Mouse (Mus musculus) layer of hippocampus, postnatal 10 days (tissue): ENCODE measurements around the gene Alk. TPM values are rescaled to one million over a fixed set of nuclear protein-coding genes. Genes with fewer than 3 reads are reported as not detected.
A peak's percentile ranks its signal among the peaks of the same experiment; 100 is the strongest.
"Not testable (repeated sequence)": the region's sequence is repeated elsewhere in the genome, so short reads cannot be mapped to it uniquely, and the experiment has no call there.

Experiments used
- DNase-seq, 2 experiments: peaks; one replicate each; pipeline ENCODE4 v3.0.0; 2021; ENCODE audit warnings: low spot score in 2 of 2
- total RNA-seq, 2 experiments: library from RNA; stranded (reverse); gene quantifications; 2 replicates each; pipeline ENCODE4 v1.2.3; 2021

Gene Alk
- total RNA-seq, 2 experiments from 2014 or later: 8.4 to 9.5 TPM

DNA sequence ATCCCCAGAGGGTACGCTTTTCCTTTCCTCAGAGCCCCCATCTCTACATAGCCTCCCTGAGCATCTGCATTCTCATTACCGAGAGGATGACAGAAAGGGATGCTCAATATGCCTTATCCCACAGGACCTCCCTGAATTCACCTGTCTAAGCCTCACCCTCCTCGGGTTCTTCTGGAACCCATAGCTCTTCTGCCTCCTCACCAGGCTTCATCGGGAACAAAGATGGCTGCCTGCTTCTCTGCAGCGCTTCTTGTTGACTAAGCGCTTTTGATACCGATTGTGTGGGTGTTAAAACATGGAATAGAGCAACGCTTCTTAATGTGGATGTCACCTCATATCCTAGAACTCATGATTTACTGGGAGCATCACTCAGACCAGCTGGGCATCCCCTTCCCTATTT lies 75.9 kb downstream of the Alk start:
- DNase-seq: no peak

DNA sequence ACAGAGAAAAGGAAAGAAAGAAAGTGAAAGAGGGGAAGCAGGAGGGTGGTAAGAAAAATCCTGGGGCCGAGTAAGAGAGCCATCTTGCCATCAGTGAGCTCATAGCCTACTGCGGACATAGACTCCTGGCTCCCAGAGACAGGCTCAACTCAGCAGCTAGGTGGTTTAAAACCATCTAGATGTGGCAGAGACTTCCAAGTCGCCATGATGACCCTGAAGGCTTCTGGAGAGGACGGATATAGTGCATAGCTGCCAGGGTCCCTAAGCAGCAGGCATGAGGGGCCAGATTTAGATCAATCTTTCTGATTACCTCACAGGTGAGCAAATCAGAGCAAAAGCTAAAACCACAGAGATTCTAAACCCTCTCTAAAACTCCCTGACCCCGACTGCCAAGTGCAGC lies 76.9 kb downstream of the Alk start:
- no peak for DNase-seq

DNA sequence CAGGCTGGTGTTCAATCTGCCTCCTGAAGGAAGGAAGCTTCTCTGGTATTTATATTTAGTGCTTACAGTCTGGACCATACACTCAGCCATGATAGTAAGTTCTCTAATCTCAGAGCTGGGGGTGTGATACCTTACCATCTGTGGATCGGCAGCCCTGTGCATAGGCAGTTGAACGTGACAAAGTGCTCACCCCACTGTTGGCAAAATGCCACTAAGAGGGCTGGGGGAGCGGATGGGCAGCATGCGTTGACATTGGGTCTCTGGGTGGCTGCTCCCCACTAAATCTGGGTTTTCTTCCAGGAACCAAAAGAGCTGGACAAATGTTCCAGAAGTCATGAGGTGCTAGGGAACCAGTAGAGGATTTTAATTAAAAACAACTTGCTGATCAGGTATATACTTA lies 78.1 kb downstream of the Alk start:
- no peak for DNase-seq

DNA sequence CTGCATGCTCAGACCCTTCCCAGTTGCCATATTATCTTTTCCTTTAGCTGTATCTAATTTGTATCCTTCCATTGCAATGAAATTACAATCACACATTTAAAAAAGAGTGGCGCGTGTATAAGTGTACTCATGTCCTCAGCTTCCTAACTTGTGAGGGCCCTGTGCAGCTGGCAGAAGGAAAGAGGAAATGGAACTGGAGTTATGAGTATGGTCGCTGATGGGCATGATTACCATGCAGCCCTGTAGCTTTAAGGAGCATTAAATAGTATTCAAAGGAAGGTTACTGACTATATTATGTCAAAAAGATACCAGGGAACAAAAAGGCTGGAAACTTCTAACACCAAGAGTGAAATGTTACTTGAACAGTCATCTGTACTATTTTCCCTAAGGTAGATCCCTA lies 79.6 kb downstream of the Alk start:
- DNase-seq: no peak

DNA sequence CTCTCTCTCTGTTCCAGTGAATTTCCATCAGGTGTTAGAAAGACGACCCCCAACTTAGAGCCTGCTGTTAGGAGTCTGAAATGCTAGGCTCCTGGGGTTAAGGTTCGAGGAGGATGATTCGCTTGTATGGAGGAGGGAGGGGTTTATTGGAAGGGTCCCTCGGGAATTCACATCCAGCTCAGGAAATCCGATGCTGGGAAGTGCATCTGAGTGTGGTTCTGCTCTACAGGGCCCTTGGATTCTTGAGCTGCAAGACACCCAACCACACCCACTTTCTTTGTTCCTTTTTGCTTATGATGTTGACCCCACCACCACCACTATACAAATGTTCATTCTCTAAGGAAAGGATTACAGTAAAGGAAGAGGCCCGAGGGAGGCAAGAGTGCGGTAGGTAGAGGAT lies 81.4 kb downstream of the Alk start:
- DNase-seq: no peak

DNA sequence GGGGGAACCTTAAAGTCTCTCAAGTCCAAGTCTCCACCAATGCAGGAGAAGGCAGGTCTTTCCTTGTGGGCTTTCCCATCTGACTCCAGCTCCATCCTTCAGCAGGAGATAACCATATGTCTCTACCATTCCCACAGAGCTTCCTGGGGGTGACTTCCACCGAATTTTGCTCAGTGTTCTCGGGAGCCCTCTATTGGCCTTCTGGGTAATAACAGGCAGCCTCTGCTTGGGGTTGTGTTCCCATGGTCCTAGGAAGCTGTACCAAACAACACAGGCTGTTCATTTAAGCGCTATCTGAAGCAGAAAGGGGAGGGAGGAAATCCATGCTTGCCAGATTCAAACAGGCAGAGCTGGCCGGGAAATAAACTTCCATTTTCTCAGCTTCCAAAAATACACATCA lies 82.0 kb downstream of the Alk start:
- peak; percentile 76 to 86 for DNase-seq

DNA sequence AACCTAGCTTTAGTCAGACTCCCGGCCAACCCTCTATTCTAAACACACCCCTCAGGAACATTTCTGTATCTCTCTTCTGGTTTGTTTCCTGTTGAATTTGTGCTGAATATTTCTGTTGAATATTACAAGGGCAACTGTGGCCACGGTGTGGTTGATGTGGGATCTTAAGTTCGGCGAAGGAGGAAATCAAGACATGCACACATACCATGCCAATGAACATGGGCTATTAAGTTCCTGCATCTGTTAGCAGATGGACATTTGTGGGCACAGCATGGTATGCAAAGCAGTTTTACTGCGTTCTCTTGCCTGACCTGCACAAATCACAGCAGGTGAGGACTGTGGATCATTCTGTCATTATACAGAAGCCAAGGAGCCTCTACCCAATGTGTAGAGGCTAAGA lies 83.1 kb downstream of the Alk start:
- DNase-seq: no peak

DNA sequence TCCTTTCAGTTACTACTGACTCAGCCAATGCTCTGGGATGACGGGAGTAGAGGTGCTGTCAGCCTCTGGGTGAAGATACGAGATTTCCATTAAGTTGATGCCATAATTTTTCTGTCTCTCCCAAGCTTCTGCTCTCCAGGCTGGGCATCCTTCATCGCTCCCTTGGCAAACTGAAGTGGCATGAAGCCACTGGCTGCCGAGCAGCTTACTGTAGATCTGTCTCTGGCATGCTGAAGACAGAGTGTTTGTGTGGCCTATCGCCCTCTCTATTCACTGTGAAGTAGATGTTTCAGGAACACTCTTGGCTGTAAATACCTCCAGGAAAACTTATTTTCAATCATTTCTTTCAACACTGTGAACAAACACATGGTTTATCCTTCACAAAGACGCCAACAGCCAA lies 93.7 kb downstream of the Alk start:
- no peak for DNase-seq

DNA sequence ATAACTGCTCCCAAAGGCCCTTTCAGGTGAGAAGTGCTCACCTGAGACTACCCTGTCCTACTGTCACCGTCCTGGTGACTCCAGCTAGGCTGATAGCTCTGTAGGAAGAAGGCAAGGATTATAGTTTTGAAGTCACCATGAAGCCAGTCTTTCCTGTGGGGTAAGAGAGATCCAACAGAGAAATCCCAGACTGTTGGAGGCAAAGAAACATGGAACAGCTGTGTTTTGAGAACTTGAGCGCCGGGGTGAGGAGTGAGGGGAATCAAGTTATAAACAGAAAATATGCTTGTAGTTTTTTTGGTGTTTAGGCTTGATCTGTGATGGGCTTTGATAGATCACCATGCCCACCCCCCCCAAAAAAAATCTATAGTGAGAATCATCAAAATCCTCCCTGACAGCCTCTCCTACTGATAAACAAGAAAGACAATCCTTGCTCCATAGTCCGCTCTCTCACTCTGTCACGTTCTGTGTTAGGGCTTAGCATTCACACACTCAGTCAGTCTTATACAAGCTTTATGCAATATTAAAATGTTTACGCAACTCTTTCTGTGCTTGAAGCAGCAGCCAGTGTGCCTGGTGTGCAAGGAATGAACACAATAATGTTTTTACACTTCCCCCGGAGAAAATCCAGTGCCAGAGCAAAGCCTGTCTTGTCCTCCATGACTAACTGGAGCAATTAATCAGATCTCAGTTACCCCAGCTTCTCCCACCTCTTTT lies 95.6 kb downstream of the Alk start:
- DNase-seq: no peak

DNA sequence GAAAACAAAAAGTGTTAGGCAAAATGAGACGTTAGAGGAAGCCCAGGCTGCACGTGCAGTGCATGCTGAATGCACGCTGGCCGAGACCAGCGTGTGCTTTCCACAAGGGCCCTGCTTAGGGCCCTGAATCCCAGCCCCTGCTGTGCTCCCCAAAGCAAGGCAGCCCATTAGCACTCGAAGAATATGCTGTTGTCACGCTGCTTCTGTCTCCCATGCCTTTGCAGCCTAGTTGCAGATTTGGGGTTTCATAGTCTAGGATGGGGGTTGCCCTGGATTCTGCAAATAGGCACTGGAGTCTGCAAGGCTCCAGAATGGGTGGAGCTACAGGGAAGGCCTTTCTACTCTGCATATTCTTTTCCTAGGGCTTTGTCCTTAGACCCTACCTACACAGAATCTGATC lies 99.2 kb downstream of the Alk start:
- peak; percentile 30 to 56 for DNase-seq

DNA sequence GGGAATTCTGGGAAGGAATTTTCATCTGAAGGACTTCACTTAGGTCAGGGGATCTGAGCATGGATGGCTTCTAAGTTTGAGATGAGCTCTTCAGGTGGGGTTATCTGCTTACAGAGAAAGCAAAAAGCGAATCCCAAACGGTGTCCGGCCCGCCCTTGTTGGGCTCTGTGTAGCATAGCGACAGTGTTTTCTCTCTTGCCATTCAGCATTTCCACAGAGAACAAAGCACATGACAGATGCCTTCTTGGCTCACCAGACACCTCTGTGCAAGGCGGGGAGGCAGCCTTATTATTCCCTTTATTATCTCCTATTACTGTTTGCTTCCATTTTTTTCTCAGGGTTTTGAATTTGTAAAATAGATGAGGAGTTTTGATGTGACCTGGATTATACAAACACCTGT lies 99.8 kb downstream of the Alk start:
- peak; percentile 8 to 22 for DNase-seq

DNA sequence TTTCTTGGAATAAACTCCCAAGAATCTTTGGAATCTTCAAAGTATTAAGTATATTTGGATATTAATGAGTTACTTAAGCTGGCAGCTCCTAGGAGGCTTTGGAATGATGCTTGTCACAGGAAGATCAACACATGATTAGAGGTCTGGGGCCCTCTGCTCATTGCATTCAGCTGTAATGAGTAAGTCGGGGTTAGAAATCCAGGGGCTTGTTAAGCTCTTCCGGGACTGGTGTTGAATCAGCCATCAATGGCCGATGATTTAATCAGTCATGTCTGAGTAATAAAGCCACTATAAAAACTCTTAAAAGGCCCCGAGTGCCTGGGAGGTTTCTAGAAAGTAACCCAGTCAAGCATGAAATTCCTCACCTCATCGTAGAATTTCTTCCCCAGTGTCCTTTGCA lies 109.0 kb downstream of the Alk start:
- no peak for DNase-seq

DNA sequence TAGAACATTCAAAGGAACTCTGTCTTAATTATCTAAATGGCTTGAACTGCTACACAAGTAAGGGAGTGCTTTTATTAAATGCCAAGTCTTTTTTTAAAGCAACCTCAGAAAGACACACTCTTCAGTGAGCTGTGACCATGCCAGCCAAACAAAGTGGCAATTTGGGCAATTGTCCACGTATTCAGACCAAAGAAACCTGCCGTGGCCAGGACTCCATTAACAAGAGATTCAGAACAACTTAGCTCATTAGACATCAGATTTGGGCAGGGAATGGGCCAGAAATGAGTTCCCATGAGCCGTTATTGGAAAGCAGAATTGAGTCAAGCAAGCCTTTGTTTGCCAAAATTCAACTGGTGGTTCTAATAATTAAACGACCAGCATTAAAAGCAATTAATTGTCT lies 118.8 kb downstream of the Alk start:
- DNase-seq: peak; percentile 34 to 49

DNA sequence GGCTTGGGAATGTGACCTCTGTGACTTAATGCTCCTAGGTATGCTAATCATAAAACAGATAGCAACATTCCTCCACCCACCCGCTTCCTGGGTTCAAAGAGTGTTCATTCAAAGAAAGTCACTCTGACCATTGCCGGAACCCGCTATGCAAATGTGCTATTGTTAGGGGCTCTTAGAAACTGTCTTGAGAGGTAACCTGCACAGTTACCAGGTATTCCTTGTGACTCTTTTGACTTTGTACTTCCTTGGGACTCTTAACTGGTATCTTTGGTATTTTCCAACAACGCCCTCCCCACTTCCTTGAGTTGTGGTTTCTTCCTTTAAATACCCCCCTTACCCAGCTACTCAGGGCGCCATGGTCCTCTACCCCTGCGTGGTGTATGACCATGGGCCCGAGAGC lies 125.2 kb downstream of the Alk start:
- not testable (repeated sequence) for DNase-seq

DNA sequence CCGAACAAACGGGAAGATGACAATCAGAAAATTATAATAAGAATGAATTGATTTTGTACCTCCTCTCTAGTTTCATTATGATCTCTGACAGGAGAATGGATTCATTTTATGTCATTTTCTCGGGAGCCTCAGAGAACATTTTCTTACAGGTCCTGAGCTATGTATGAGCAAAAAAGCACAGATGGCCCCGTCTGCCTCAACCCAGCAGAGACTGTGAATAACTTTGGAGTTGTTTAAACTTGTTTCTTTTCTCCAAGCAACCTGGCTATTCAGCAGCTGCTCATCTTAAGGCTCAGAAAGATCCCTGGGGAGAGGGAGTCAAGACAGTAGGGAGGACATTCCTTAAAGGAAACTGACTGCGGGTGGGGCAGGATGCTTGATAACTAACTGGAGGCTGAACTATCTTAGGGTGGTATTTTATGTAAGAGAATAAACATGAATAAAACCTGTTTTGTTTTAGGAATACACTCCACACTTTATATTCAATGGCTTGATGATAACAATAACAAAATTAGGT lies 126.5 kb downstream of the Alk start:
- no peak for DNase-seq

DNA sequence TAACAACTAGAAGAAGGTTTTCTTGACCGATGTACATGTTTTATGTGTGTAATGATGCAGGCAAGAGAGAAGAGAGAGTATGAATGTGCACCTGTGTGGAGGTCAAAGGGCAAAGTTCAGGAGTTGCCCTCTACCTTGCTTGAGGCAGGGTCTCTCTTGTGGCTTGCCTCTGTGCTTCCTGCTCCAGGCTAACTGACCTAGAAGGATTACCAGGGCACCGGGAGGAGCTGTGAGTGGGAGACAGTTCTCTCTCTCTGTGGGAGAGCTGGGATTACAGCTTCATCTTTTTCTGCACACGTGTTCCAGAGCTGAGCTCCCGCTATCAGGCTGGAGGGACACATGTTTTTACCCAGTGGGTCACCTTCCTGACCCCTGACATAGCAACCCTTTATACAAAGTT lies 127.5 kb downstream of the Alk start:
- no peak for DNase-seq

DNA sequence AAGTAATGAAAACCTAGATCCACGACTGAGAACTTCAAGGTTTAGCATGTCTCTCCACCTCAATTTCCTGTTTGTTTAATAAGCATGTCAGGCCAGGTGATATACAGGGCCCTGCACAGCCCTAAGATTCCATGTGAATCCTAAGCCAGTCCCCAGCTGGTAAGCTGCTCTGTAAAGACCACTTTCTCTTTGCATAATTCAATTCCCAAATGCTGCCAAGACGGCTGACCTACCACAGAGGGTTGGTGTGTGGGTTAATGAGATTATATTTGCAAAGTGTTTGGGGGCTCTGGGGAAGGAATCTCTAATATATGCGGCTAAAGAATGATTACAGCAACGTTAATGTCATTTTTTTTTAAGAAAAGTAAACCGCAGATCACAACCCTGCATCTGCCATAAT lies 130.3 kb downstream of the Alk start:
- no peak for DNase-seq

DNA sequence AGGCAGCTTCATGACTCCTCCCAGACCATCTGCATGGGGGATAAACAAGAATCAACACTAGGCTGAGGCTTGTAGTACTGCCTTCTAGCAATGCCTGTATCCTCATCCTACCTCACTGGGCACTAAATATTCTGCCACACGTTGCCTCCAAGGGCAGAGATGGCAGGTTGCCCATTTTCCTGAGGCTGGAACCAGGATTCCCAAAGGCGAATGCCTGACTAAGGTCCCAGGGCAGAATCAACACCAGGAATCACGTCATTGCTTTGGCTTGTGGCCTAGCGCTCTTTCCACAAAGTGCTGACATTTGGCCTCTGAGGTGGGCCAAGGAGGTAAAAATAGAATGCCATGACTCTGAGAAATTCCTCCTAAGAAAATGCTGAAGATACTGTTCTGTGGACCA lies 155.9 kb downstream of the Alk start:
- DNase-seq: no peak

DNA sequence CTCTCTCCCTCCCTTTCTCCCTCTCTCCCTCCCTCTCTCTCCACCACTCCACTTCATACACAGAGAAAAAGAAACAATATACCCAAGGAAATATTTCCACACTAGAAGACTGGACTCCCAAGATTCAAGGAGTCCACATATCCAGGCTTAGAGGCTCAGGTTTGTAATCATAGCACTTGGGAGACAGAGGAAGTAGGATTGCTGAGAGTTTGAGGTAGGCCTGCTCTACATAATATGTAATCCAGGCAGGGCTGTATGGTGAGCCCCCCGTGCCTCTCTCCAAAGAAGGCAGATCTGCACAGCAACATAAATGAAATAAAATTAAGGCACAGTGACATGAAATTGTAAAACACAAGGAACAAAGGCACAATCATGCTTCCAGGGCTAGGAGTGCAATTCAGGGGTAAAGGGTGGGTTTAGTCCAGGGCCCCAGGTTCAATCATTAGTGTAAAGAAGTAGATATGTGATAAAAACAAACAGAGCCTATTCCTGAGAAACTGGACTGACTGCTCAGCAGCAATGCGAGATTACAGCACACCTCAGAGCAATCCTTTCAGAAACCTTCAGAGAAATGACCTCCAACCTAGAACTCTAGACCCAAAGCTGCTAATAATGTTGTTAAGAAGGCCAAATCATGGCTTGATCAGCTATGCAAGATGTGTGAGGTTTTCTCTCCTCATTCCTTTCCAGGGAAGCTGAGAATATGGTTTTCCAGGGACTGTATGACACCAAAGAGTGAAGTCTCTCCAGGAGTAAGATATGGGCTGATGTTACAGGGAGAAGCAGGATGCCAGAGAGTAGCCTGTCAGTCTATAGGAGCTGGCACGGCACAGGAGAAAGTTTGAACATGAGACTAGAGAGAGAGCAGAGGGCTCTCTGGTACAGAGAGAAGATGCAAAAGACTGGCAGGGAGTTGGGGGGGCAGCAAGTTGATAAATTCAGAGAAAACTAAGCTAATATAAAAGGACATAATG lies 158.9 kb downstream of the Alk start:
- no peak for DNase-seq

DNA sequence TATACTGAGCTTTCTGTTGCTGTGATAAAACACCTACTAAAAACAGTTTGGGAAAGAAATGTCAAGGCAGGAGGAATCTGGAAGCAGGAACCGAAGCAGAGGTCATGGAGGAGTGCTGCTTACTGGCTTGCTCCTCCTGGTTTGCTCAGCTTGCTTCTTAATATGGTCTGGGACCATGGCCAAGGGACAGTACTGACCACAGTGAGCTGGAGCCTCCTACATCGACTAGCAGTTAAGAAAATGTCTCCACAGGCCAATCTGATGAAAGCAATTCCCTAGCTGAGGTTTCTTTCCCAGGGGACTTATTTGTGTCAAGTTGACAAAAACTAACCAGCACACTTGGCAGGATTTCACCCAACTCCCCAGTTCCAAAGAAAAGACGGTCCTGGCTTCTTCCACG lies 187.0 kb downstream of the Alk start:
- DNase-seq: no peak

DNA sequence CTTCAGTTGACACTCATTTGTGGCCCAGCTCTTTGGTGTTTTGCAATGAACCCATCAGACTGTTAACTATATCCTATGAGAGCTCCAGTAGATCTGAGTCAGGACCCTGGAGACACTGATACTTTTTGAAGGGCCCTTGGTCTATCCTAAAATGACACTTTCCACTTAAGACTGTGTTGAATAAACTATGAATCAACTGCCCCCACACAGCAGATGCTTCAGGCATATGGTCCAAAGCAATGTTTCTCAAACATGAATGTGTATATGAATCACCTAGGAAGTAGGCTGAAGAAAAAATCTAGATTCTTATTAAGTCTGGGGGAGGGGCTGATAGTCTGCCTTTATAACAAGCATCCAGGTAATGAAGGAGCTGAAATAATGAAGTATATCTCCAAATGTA lies 189.8 kb downstream of the Alk start:
- no peak for DNase-seq

DNA sequence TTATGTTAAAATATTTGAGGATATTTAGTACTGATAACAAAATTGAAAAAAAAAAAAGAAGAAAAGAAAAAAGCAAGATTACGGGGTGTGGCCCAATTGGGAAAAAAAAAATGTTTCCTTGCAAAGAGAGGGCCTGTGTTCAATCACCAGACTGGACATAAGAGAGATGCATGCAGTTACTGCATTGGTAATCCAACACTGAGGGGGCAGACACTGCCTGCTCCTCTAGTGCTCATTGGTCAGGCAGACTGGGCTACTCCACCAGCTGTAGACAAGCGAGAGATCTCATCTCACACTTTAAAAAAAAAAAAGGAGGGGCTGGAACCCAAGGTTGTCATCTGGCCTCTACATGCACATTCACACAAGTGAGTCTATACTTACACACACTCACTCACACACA lies 199.6 kb downstream of the Alk start:
- DNase-seq: no peak
